Mouse (Mus musculus): ENCODE measurements around the gene Cwc27. TPM values are rescaled to one million over a fixed set of nuclear protein-coding genes. Genes with fewer than 3 reads are reported as not detected.

The Cwc27 gene
- polyA plus RNA-seq, 1 experiment from 2014 or later, result 27.1 TPM

- TF ChIP-seq CTCF (IDR thresholded peaks at IDR 0.05), result no peak
- POLR2A ChIA-PET, result no interaction called here
- no peaks in the 10 kb centered on the region for H3K27me3 ChIP-seq
- DNase-seq (ENCODE audit: low read depth, low spot score), result no peak
- CTCF ChIA-PET, result no interaction called here
- no peak for ATAC-seq
- in situ Hi-C loops (cut with MboI; ENCODE audit: low pct_unique_long_range_greater_than_20kb), result no loop called here
These were observed 187.3 kb downstream of the Cwc27 start for GRCm38 (mm10) chr13:104629621-104630020.

GRCm38 (mm10) chr13:104628019-104628418 lies 188.9 kb downstream of the Cwc27 start:
- ChIA-PET CTCF (no interaction called here), POLR2A (no interaction called here)
- ATAC-seq, result no peak
- DNase-seq (ENCODE audit: low read depth, low spot score), result no peak
- in situ Hi-C loops (cut with MboI; ENCODE audit: low pct_unique_long_range_greater_than_20kb), result no loop called here
- no peaks in the 10 kb centered on the region for H3K27me3 ChIP-seq
- no peak for TF ChIP-seq CTCF (IDR thresholded peaks at IDR 0.05)

- no peak for TF ChIP-seq CTCF (IDR thresholded peaks at IDR 0.05)
- in situ Hi-C loops (cut with MboI; ENCODE audit: low pct_unique_long_range_greater_than_20kb), result no loop called here
- H3K27me3 ChIP-seq, result no peaks in the 10 kb centered on the region
- POLR2A ChIA-PET, result no interaction called here
- ATAC-seq (no peak), DNase-seq (ENCODE audit: low read depth, low spot score) (no peak)
- CTCF ChIA-PET, result no interaction called here
These were observed 189.6 kb downstream of the Cwc27 start for GRCm38 (mm10) chr13:104627169-104627909.

GRCm38 (mm10) chr13:104623130-104623891 lies 193.6 kb downstream of the Cwc27 start:
- no peaks in the 10 kb centered on the region for H3K27me3 ChIP-seq
- in situ Hi-C loops (cut with MboI; ENCODE audit: low pct_unique_long_range_greater_than_20kb), result no loop called here
- no peak for ATAC-seq
- no peak for DNase-seq (ENCODE audit: low read depth, low spot score)
- CTCF ChIA-PET, result no interaction called here
- POLR2A ChIA-PET, result no interaction called here
- no peak for TF ChIP-seq CTCF (IDR thresholded peaks at IDR 0.05)

- H3K27me3 ChIP-seq, result no peaks in the 10 kb centered on the region
- in situ Hi-C loops (cut with MboI; ENCODE audit: low pct_unique_long_range_greater_than_20kb), result no loop called here
- ChIA-PET POLR2A (interaction anchor here (0.7 kb wide), 1 partner anchor 20 kb away, joined by 3 read pairs; no protein-coding TSS in a partner anchor), CTCF (no interaction called here)
- no peak for TF ChIP-seq CTCF (IDR thresholded peaks at IDR 0.05)
- DNase-seq (ENCODE audit: low read depth, low spot score) (peak; percentile 71), ATAC-seq (peak; percentile 97)
These were observed 194.7 kb downstream of the Cwc27 start for GRCm38 (mm10) chr13:104622102-104622743.

- ATAC-seq (no peak), DNase-seq (ENCODE audit: low read depth, low spot score) (no peak)
- no peak for TF ChIP-seq CTCF (IDR thresholded peaks at IDR 0.05)
- in situ Hi-C loops (cut with MboI; ENCODE audit: low pct_unique_long_range_greater_than_20kb), result no loop called here
- CTCF ChIA-PET, result interaction anchor here (0.9 kb wide), 1 partner anchor 29 kb away, joined by 4 read pairs; no protein-coding TSS in a partner anchor
- H3K27me3 ChIP-seq, result no peaks in the 10 kb centered on the region
- POLR2A ChIA-PET, result no interaction called here
These were observed 196.5 kb downstream of the Cwc27 start for GRCm38 (mm10) chr13:104620423-104620822.

DNA sequence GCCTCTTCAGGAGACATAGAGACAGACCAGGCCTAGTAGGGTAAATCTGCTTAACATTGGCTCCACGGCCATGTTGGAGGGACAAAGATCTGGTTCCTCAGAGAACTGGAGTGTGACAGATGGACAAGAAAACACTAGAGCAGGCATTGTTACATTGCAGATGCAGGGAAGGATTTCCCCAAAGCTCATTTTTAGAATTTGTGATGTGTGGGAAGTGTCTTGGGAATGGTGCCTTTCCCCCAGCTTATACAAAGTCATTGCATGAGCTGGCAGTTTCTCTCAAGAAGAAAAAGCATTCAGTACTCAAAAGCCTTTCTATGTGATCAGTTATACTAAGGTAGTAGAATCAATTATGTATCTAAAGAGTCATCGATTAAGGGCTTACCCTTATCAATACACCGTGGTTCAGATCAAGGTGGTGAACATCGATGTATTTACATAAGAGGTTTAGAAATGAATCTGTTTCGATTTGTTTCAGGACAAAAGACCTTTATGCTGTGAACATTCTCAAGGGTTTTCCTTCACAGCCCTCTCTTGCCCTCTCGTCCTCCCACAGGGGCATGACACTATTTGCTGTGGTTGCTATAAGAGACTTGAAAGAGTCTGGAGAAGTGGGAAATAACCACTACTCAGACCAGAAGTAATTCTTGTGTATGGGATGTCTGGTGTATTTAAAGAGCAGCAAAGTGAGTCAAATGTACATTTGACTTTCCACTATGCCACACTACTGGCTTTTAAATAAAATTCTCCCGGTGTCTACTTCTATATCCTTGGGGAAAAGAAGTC lies 197.2 kb downstream of the Cwc27 start:
- POLR2A ChIA-PET, result no interaction called here
- ATAC-seq (no peak), DNase-seq (ENCODE audit: low read depth, low spot score) (no peak)
- in situ Hi-C loops (cut with MboI; ENCODE audit: low pct_unique_long_range_greater_than_20kb), result no loop called here
- CTCF ChIA-PET, result no interaction called here
- H3K27me3 ChIP-seq, result no peaks in the 10 kb centered on the region
- no peak for TF ChIP-seq CTCF (IDR thresholded peaks at IDR 0.05)

- TF ChIP-seq CTCF (IDR thresholded peaks at IDR 0.05), result no peak
- POLR2A ChIA-PET, result no interaction called here
- DNase-seq (ENCODE audit: low read depth, low spot score) (no peak), ATAC-seq (no peak)
- CTCF ChIA-PET, result no interaction called here
- H3K27me3 ChIP-seq, result no peaks in the 10 kb centered on the region
- in situ Hi-C loops (cut with MboI; ENCODE audit: low pct_unique_long_range_greater_than_20kb), result no loop called here
These were observed 199.7 kb downstream of the Cwc27 start for GRCm38 (mm10) chr13:104617201-104617600.

GRCm38 (mm10) chr13:104615999-104616810 lies 200.7 kb downstream of the Cwc27 start:
- H3K27me3 ChIP-seq, result no peaks in the 10 kb centered on the region
- DNase-seq (ENCODE audit: low read depth, low spot score) (no peak), ATAC-seq (no peak)
- in situ Hi-C loops (cut with MboI; ENCODE audit: low pct_unique_long_range_greater_than_20kb), result no loop called here
- ChIA-PET POLR2A (no interaction called here), CTCF (interaction anchor here (1.0 kb wide), 1 partner anchor 67 kb away, joined by 3 read pairs; no protein-coding TSS in a partner anchor)
- TF ChIP-seq CTCF (IDR thresholded peaks at IDR 0.05), result no peak

GRCm38 (mm10) chr13:104615111-104615510 lies 201.8 kb downstream of the Cwc27 start:
- DNase-seq (ENCODE audit: low read depth, low spot score) (no peak), ATAC-seq (no peak)
- POLR2A ChIA-PET, result no interaction called here
- no peaks in the 10 kb centered on the region for H3K27me3 ChIP-seq
- in situ Hi-C loops (cut with MboI; ENCODE audit: low pct_unique_long_range_greater_than_20kb), result no loop called here
- no peak for TF ChIP-seq CTCF (IDR thresholded peaks at IDR 0.05)
- CTCF ChIA-PET, result no interaction called here

Measured in Patski (cell line).